Mouse (Mus musculus): ENCODE results near the gene Wdr24.
A peak's percentile ranks its signal among the peaks of the same experiment; 100 is the strongest.

Gene Wdr24

GRCm38 (mm10) chr17:25823452-25823851 is at the start of gene Wdr24:
Gene Wdr24 (plus strand): TSS chr17:25823627.
- DNase-seq (ENCODE audit: low spot score) = peak; percentile 81

DNA sequence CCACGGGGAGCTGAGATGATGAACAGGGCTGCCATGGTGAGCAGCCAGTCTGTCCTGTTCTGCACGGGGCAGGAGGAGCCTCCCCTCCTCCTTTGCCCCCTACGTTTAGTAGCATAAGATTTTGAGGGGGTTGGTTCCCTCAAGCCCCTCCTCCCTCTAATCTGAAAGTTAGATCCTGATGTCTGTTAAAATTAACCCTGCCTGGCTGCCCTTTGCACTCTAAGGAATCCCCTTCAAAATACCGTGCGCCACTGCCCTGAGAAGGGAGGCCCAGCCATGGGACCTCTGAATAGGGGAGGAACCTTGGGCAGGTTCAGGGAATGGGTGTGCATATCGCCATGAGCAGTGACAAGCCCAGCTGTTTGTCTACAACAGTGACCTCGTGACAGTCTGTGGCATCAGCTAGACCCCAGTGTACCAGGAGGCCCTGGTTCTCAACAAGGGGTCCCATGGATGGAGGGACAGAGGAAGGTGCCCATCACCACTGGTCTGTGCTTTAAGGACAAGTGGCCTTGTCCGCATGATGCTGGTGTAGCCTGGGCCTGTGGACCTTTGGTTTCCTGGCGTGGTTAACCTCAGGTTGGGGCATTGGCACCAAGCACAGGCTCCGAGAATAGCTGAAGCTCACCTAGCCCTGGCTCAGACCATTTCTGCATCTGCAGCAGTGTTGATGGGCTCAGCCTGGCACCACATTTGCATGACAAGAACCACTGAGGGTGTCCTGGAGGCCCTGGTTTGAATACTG is 47.9 kb upstream of the Wdr24 start:
- no peak for DNase-seq (ENCODE audit: low spot score)

- no peak for DNase-seq (ENCODE audit: low spot score)
Measured at GRCm38 (mm10) chr17:25777948-25778347, 45.5 kb upstream of the Wdr24 start.

DNA sequence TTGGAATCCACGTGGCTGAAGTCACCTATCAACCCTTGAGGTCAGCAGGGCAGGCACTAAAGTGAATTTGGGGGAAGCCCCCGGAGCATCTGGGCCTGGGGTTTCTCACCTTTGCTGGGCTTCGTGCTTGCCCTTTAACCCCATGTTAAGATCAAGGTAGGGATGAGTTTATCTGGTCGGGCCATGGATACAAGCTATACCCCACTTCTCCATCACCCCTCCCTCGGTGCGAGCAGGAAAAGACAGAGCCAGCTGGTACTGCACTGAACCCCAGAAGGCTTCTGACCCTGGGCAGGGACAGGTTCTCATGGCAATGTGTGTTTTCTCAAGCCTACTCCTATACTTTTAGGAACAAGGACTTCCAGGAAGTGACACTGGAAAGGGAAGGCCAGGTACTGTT is 42.1 kb upstream of the Wdr24 start:
- no peak for DNase-seq (ENCODE audit: low spot score)

GRCm38 (mm10) chr17:25783086-25783485 is 40.3 kb upstream of the Wdr24 start:
- DNase-seq (ENCODE audit: low spot score) = no peak

DNA sequence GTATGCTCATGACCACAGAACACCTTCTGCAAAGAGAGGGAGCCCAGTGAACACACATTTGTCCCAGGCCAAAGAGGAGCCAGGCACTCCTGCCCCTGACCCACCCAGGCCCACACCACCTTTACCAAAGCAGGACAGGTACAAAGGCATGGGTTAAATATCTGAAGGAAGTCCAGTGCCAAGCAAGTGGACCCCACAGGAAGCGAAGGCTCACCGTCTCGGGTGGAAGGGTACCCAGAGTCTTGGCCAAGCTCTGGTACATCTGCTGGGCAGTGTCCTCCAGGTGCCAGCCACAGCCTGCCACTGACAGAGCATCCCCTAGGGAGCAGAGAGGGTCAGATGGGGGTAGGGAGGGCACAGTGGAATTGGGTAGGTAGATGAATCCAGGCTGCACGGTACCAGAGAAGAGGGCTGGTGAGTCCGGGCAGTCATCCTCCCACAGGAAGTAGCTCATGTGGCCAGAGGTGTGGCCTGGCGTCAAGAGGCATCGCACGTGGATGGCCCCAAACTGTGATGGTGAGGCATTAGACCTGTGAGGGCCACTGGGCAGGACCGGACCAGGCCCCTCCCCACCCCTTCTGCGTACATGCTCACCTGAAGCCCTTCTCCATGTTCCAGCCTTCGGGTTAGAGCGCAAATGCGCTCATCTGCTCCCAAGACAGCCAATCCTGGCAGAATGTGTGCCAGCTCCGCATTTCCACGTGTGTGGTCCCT is 39.4 kb upstream of the Wdr24 start:
- DNase-seq (ENCODE audit: low spot score) = no peak

- peak; percentile 94 for DNase-seq (ENCODE audit: low spot score)
Measured at GRCm38 (mm10) chr17:25785281-25785745, 38.1 kb upstream of the Wdr24 start, which contains the start of gene Haghl. Gene Haghl (minus strand): TSS chr17:25785673.

- DNase-seq (ENCODE audit: low spot score) = no peak
Measured at GRCm38 (mm10) chr17:25786280-25786679, 37.1 kb upstream of the Wdr24 start, which contains the start of gene Ccdc78. Gene Ccdc78 (plus strand): TSS chr17:25786580.

DNA sequence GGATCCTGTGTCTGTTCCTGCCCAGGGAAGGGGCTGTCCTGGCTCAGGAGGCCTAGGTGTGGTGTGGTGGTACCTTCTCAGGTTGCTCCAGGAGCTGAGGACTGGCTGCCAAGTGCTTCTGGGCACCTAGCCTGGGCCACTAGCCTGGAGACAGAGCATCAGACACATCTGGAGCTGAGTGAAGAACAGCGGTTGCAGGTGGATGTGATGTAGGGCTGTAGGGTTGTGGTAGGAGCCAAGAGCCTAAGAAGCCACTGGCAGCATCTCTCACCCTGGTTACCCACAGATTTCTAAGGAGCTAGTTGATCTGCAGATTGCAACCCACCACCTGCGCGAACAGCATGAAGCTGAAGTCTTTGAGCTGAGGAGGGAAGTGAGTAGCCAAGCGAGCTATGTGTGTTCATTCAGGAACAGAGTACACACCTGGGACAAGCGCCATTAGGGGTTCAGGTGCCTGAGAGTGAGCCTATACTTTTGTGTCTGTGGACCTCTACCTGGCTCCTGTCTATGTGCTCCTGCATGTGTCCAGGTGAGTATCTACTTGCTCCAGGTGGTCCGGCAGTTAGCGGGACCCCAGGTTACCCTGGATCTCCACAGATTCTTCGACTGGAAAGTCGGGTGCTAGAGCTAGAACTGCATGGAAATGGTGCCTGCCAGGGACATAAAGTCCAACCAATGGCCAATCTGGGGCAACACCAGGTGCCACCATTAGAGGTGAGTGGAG is 36.5 kb upstream of the Wdr24 start:
- no peak for DNase-seq (ENCODE audit: low spot score)

DNA sequence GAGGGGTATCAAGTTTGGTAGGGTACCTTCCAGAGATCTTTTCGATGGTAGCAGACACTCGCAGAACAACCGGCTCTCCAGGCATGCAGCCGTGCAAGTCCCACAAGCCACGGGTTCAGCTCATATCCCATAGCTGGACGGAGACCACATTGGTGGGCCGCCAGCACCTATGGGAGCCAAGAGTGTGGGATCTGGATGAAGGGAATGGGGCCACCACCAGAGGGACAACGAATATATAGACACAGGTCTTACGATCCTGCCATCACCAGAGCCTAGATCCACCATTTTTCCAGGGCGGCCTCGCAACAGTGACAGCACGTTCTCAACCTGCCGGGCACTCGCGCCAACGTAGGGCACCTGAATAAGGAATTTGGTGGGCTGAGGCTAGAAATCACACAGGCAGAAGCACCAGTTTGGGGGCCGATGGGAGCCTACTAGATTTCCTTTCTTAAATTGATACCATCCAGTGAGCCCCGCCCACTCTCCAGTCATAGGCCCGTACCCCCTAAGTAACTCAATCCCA is 32.0 kb upstream of the Wdr24 start:
- no peak for DNase-seq (ENCODE audit: low spot score)

DNA sequence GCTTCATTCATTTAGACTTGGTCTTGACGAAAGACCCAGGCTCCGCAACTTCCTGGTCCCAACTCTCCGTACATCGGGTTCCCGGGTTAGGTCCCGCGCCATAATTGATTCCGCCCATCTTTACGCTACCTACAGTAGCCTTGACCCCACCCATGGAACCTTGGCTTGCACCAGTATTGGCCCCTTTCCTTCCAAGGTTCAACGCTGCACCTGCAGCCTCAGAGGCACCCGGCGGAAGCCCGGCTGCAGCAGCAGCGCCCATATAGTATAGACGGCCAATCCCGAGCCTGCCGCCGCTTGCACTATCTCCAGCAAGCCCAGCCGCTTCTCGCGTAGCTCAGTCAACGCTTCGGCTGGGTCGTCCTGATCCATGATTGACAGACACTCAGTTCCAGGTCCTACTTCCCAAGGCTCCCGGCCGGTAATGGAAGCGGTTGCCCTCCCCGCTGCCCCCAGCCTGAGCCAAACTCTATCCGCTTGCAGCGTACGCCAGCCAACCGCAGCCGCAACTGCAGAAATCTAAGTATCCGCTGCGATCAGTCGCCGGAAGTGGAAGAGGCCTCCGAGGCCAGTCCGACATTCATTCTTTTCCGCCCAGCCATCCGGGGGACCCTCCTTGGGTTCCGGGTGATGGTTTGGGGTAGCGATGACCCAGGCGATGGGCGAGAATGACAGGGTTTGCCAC is 31.4 kb upstream of the Wdr24 start:
- peak; percentile 71 for DNase-seq (ENCODE audit: low spot score)

GRCm38 (mm10) chr17:25792615-25793014 is 30.8 kb upstream of the Wdr24 start, which contains the start of gene Fam173a:
Gene Fam173a (minus strand): TSS chr17:25792901.
- DNase-seq (ENCODE audit: low spot score) = no peak

- DNase-seq (ENCODE audit: low spot score) = no peak
Measured at GRCm38 (mm10) chr17:25794197-25794596, 29.2 kb upstream of the Wdr24 start.

DNA sequence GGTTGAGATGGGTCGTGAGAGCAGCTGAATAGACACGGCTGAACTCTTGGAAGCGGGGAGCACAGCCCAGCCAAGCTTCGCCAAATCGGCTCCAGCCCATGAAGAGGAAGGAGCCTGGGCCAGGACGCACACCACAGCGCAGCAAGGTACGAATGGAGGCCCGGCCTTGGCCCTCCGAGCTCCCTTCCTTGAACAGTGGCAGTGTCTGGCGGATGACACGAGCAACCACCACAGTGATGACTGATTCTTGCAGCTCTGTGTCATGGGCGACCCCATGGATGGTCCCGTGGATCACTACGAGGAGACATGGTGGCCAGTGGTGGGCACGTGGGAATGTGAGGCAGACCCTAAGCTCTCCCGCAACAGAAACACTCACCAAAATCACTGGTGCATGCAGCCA is 28.4 kb upstream of the Wdr24 start:
- DNase-seq (ENCODE audit: low spot score) = no peak

GRCm38 (mm10) chr17:25795609-25796092 is 27.8 kb upstream of the Wdr24 start, which contains the start of gene AC134908.4:
Gene AC134908.4 (minus strand): TSS chr17:25795659.
- peak; percentile 83 for DNase-seq (ENCODE audit: low spot score)

- no peak for DNase-seq (ENCODE audit: low spot score)
Measured at GRCm38 (mm10) chr17:25796211-25796771, 27.1 kb upstream of the Wdr24 start.

DNA sequence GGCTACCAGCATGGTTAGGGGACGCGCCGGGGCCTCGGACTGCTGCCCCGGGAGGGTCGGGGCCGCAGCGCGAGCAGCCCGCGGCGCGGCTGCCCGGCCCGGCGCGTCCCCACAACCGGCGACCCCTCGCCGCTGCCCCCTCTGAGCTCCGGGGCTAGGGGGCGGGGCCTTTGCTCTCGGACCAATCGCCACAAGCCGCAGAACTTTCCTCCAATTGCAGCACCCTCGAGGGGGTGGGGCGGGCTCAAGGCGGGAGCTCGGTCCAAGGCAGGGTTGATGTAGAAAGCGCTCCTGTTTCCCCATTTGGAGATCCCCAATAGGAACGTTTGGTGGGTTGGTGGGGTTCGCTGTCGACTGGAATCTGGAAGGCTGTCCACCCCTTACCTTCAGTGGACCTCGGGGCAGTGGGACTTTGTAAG is 26.5 kb upstream of the Wdr24 start, which contains the start of gene Metrn:
Metrn (minus strand) TSS at position 186 of the 419 bp plus-strand sequence.
- no peak for DNase-seq (ENCODE audit: low spot score)

DNA sequence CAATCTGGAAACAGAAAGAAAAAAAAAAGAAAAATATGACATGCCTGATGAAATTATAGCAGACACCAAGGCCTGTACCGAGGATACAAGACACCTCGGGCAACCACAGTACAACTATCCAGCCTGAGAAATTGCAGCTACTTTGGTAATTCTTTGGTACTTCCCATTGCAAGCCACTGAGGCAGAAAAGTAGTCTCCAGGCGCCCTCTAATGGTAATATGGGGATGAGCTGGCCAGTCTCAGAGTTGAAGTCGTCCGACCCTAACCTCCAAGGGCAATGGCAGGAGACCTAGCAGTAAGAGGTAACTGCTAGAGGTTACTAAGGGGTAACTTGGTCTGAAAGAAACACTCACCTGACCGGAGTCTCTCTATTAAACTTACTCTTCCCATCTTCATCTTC is 22.4 kb upstream of the Wdr24 start:
- DNase-seq (ENCODE audit: low spot score) = peak; percentile 70

DNA sequence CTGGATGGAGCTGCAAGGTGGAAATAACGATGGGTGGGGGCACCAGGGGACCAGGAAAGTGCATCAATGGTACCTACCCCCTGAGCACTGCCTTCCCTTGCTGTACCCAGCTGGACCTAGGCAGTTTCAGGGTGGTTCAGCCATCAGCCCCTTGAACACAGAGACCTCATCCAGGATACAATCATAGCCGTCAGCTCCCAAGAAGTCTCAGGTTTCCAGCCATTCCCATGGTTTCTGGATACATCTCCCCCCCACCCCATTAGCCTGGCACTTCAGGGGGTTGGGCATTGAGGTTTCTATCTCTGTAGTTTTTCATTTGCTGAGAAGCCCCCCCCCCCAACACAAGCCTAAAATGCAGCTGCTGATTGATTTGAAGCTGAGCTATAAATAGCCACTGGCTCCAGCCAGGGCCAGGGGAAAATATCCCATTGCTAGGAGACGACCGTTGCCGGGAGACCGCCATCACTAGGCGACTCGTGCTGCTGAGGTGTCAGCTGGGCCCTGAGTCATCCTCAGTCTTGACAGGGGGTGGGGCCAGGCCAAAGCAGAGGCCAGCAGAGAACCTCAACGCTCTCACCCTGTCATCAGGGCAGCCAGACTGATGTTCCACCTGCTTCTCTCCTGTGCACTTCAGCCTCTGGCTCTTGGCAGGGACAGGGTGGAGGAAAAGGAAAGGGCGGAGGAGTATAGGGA is 20.5 kb upstream of the Wdr24 start:
- DNase-seq (ENCODE audit: low spot score) = peak; percentile 71

DNA sequence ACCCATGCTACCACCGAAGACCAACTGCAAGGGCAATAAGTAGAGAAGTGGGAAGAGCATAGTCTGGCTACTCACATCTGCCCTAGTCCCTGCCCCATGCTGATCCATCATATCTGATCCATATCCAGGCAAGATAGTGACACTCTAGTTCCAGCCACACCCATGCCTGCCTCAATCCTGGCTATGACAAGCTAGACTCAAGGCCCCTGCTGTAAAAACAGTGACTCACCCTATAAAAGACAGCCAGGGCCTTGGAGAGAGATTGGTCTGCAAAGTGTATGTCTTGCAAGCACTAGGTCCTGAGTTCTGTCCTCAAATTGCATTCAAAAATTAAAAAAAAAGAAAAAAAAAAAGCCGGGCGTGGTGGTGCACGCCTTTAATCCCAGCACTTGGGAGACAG is 16.9 kb upstream of the Wdr24 start:
- DNase-seq (ENCODE audit: low spot score) = no peak

All from left cerebral cortex, adult 11 months (tissue).